Comparison of ENCODE assay signal across 10 mouse cellular contexts in genomic region chr9:75243730-75244406, GRCm38 (mm10). TPM values are rescaled to one million over a fixed set of nuclear protein-coding genes. Genes with fewer than 3 reads are reported as not detected.
DNase-seq lines count a peak whose midpoint lies in the region; ATAC-seq and TF ChIP-seq lines count a peak whose summit lies in the region.
"Had no signal": no experiment of that assay in that cellular context is flagged by ENCODE, and none has a peak within 500 bp of the region (broad histone marks: within the 10 kb centered on the region; RNA-seq: fewer than 3 reads in every experiment).

No protein-coding gene starts in this region.

- no peak for DNase-seq in kidney, postnatal 4 days
- DNase-seq in cerebellum, adult 2 months: peak; percentile 78 to 84
- peak; percentile 35 for DNase-seq in forebrain, embryonic 14.5 days (ENCODE audit: low spot score)
- DNase-seq in lung, postnatal 0 days (ENCODE audit: low spot score): peak; percentile 89
- no peak for DNase-seq in kidney, adult 8-10 months
- DNase-seq in T-cell, adult 2 months (ENCODE audit: low spot score): no peak
- no peak for DNase-seq in frontal cortex, postnatal 14 days (ENCODE audit: low spot score in 2 of 2)

- H3K27me3 ChIP-seq in kidney, embryonic 14.5 days (ENCODE audit: control insufficient read depth, insufficient read depth, low read length): no peaks in the 10 kb centered on the region
- H3K27me3 ChIP-seq in cerebellum, adult 2 months (ENCODE audit: control insufficient read depth, insufficient read depth, low read length): no peaks in the 10 kb centered on the region
- no peaks in the 10 kb centered on the region for H3K27me3 ChIP-seq in forebrain, embryonic 14.5 days (replicated peaks; ENCODE audit: control insufficient read depth, insufficient read depth, low read length)
- no peaks in the 10 kb centered on the region for H3K27me3 ChIP-seq in lung, postnatal 0 days (replicated peaks; ENCODE audit: insufficient read depth, low read length)
- H3K27me3 ChIP-seq: neural tube, embryonic 12.5 days had no signal

- H3K9me3 ChIP-seq in kidney, embryonic 14.5 days (ENCODE audit: control insufficient read depth, low read length): no peaks in the 10 kb centered on the region
- no peaks in the 10 kb centered on the region for H3K9me3 ChIP-seq in forebrain, embryonic 14.5 days (replicated peaks; ENCODE audit: control insufficient read depth, low read length)
- H3K9me3 ChIP-seq in lung, postnatal 0 days (ENCODE audit: low read length): no peaks in the 10 kb centered on the region
- H3K9me3 ChIP-seq: neural tube, embryonic 12.5 days had no signal

- no peak for TF ChIP-seq POLR2A in cerebellum, adult 2 months (IDR thresholded peaks at IDR 0.05; ENCODE audit: borderline replicate concordance, insufficient read depth, low read length)

- H3K4me1 ChIP-seq in kidney, embryonic 14.5 days (ENCODE audit: control insufficient read depth, insufficient read depth, low read length): no peaks in the 10 kb centered on the region
- H3K4me1 ChIP-seq in cerebellum, adult 2 months (ENCODE audit: control insufficient read depth, insufficient read depth, low read length): no peaks in the 10 kb centered on the region; the same call in 1 of the 2 replicates
- H3K4me1 ChIP-seq in forebrain, embryonic 14.5 days (ENCODE audit: control insufficient read depth, insufficient read depth, low read length): no peaks in the 10 kb centered on the region
- H3K4me1 ChIP-seq in lung, postnatal 0 days (ENCODE audit: insufficient read depth, low read depth, low read length): no peaks in the 10 kb centered on the region; the same call in none of the 2 replicates
- H3K4me1 ChIP-seq: neural tube, embryonic 12.5 days had no signal

- TF ChIP-seq CTCF in cerebellum, adult 2 months (IDR thresholded peaks at IDR 0.05; ENCODE audit: borderline replicate concordance, insufficient read depth, low read depth, low read length): no peak
- no peak for TF ChIP-seq CTCF in lung, postnatal 0 days (IDR thresholded peaks at IDR 0.05)

- H3K27ac ChIP-seq in kidney, embryonic 14.5 days (ENCODE audit: low read depth, low read length): no peak overlapping the region
- no peak overlapping the region for H3K27ac ChIP-seq in cerebellum, adult 2 months (ENCODE audit: insufficient read depth, low read length)
- H3K27ac ChIP-seq in forebrain, embryonic 14.5 days (ENCODE audit: low read depth, low read length): 0 out of 2 replicates have a peak overlapping the region, but pooled peaks have one; percentile 11
- H3K27ac ChIP-seq in lung, postnatal 0 days (ENCODE audit: low read length): no peak overlapping the region
- H3K27ac ChIP-seq: neural tube, embryonic 12.5 days had no signal

- H3K9ac ChIP-seq in kidney, embryonic 14.5 days (ENCODE audit: low read depth, low read length): no peak overlapping the region
- no peak overlapping the region for H3K9ac ChIP-seq in forebrain, embryonic 14.5 days (ENCODE audit: low read length)
- no peak overlapping the region for H3K9ac ChIP-seq in lung, postnatal 0 days (replicated peaks; ENCODE audit: low read depth)
- H3K9ac ChIP-seq: neural tube, embryonic 12.5 days had no signal

- no peak overlapping the region for H3K4me2 ChIP-seq in kidney, embryonic 14.5 days (replicated peaks; ENCODE audit: low read depth, low read length)
- no peak overlapping the region for H3K4me2 ChIP-seq in forebrain, embryonic 14.5 days (ENCODE audit: low read length)
- H3K4me2 ChIP-seq in lung, postnatal 0 days (replicated peaks; ENCODE audit: low read depth, low read length): no peak overlapping the region
- H3K4me2 ChIP-seq: neural tube, embryonic 12.5 days had no signal

- no peak for TF ChIP-seq EP300 in lung, postnatal 0 days (IDR thresholded peaks at IDR 0.05)

- H3K4me3 ChIP-seq in kidney, embryonic 14.5 days (ENCODE audit: low read length): no peak overlapping the region
- H3K4me3 ChIP-seq in cerebellum, adult 2 months (replicated peaks; ENCODE audit: insufficient read depth, low read depth, low read length): no peak overlapping the region
- no peak overlapping the region for H3K4me3 ChIP-seq in forebrain, embryonic 14.5 days (ENCODE audit: low read depth, low read length)
- no peak overlapping the region for H3K4me3 ChIP-seq in lung, postnatal 0 days (ENCODE audit: low read depth, low read length)
- H3K4me3 ChIP-seq: erythroblast, embryonic 14.5 days; neural tube, embryonic 12.5 days had no signal

- 19% methylated on average over 5 of the region's 5 CpGs for WGBS in kidney, embryonic 14.5 days
- 4% methylated on average over 5 of the region's 5 CpGs for WGBS in cerebellum, adult 2 months
- 16% methylated on average over 5 of the region's 5 CpGs for WGBS in forebrain, embryonic 14.5 days
- WGBS in lung, postnatal 0 days: 13% methylated on average over 5 of the region's 5 CpGs

- H3K36me3 ChIP-seq in kidney, embryonic 14.5 days (ENCODE audit: control insufficient read depth, insufficient read depth, low read length): no peaks in the 10 kb centered on the region
- H3K36me3 ChIP-seq in forebrain, embryonic 14.5 days (ENCODE audit: control insufficient read depth, insufficient read depth, low read length): no peaks in the 10 kb centered on the region
- no peaks in the 10 kb centered on the region for H3K36me3 ChIP-seq in lung, postnatal 0 days (ENCODE audit: insufficient read depth, low read length)
- H3K36me3 ChIP-seq: neural tube, embryonic 12.5 days had no signal

- ATAC-seq in kidney, embryonic 14.5 days (ENCODE audit: low FRiP score, low TSS enrichment): peak; percentile 45; the same call in 1 of the 2 replicates
- peak; percentile 58; the same call in 1 of the 2 replicates for ATAC-seq in forebrain, embryonic 14.5 days
- ATAC-seq in lung, postnatal 0 days: peak; percentile 92

RNA-seq across cellular contexts. Expression of gene Myo5c, which starts 12.0 kb away (rescaled TPM):
- polyA plus RNA-seq in kidney, embryonic 14.5 days (2014; fragmentation: Nextera tagmentation; extraction: Ambion mirVana): 3.9 and 4.4 TPM in 2 replicates
- polyA plus RNA-seq in cerebellum, adult 2 months (2012; rRNA removed): 3.9 and 4.1 TPM in 2 replicates
- polyA plus RNA-seq in forebrain, embryonic 14.5 days (2014; fragmentation: Nextera tagmentation; extraction: Ambion mirVana): 0.10 and 0.14 TPM in 2 replicates
- 35.0 and 39.2 TPM in 2 replicates for polyA plus RNA-seq in lung, postnatal 0 days (2015; fragmentation: Nextera tagmentation; extraction: Ambion mirVana)
- polyA plus RNA-seq: erythroblast, embryonic 14.5 days had no signal

Comparison
In these comparisons a context has a peak if more than half of its experiments do, and no peak if none do; other contexts are left out.
1. DNase-seq: peak in cerebellum, adult 2 months (2 of 2), forebrain, embryonic 14.5 days (single experiment) and lung, postnatal 0 days (single experiment); none in kidney, postnatal 4 days (0 of 2), kidney, adult 8-10 months (0 of 2), T-cell, adult 2 months (single experiment) and frontal cortex, postnatal 14 days (0 of 2).
2. Peak in every context shown above with its lines, with median percentiles within 50 percentile points of each other: ATAC-seq.